Mouse (Mus musculus): ENCODE results near the gene Lysmd4.

DNA sequence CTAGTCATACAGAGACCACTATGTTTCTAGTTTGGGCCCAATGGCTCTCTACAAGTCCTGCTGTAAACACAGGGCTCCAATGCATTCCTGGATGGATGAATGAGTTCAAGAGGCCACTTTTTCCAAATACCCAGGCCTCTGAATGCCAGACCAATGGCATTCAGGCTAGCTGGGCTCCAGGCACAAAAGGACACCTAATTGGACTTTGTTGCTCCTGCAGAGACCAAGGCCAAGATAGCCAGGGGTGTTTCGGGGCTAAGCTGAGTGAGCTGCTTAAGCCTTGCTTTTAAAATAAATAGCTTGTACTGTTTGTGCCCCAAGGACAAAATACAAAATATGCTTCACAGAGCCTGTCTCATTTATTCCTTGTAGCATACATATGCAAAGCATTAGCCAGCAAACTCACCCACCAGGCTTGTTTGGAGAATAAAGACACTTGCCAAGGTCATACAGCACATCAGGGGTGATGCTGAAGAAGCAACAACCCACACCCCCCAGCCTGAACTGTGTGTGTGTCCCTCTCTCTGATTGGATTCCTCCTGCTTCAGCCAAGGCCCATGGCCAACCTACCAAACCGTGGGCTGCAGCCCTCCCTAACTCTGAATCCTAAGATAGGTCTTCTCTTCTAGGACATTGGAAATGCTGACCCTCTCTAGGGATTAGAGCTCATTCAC, 48.7 kb upstream of the Lysmd4 start:
- TF ChIP-seq POLR2A (IDR thresholded peaks at IDR 0.05; ENCODE audit: insufficient read depth, low read depth, low read length), result no peak
- TF ChIP-seq CTCF (IDR thresholded peaks at IDR 0.05), result no peak

Data from heart, adult 2 months (tissue).